Mouse (Mus musculus) CH12.LX (cell line): ENCODE results near the gene Cyp4b1. TPM values are rescaled to one million over a fixed set of nuclear protein-coding genes. Genes with fewer than 3 reads are reported as not detected.

Source experiments
- DNase-seq: peaks from one replicate; pipeline ENCODE4 v3.0.0-alpha.2; 2013; ENCODE audit errors: extremely low read depth
- H3K27ac ChIP-seq: 2 replicates; pipeline ENCODE4 v1.5.1; 2012; ENCODE audit warnings: low read depth, mild to moderate bottlenecking, control low read depth, moderate library complexity; ENCODE audit not compliant: insufficient read depth
- H3K27me3 ChIP-seq: replicated peaks from 2 replicates; pipeline ENCODE3; 2012; ENCODE audit warnings: inconsistent platforms
- H3K36me3 ChIP-seq, 2 experiments: replicated peaks in 1 of 2; 2 replicates each; pipeline versions ENCODE3 to v1.6.1; 2012; ENCODE audit warnings: inconsistent platforms in 1 of 2, low read length in 1 of 2, mild to moderate bottlenecking in 1 of 2, mixed read lengths in 1 of 2, moderate library complexity in 1 of 2; ENCODE audit not compliant: control insufficient read depth in 1 of 2, insufficient read depth in 1 of 2
- H3K4me1 ChIP-seq, 2 experiments: 2 replicates each; pipeline ENCODE4 v1.6.1; 2012; ENCODE audit warnings: inconsistent platforms in 1 of 2, moderate library complexity in 1 of 2; ENCODE audit not compliant: insufficient read depth in 2 of 2, control insufficient read depth in 1 of 2
- H3K4me2 ChIP-seq: 2 replicates; pipeline ENCODE4 v1.6.1; 2012; ENCODE audit warnings: low read depth, mild to moderate bottlenecking, control low read depth; ENCODE audit not compliant: poor library complexity, insufficient read depth, severe bottlenecking
- H3K4me3 ChIP-seq, 3 experiments: fragments of 150-350 bp in 1 of 3; sonication (generic) in 1 of 3; replicated peaks in 1 of 3; 2 replicates each; pipeline versions ENCODE3 to v1.5.1; 2011 to 2012; ENCODE audit warnings: low read depth in 2 of 3, low read length in 2 of 3, mild to moderate bottlenecking in 2 of 3, moderate library complexity in 2 of 3, control low read depth in 1 of 3, improper control_type of control experiment in 1 of 3, inconsistent platforms in 1 of 3, mixed read lengths in 1 of 3; ENCODE audit not compliant: poor library complexity in 1 of 3
- H3K79me2 ChIP-seq: replicated peaks from 2 replicates; pipeline ENCODE4 v1.6.1; 2012; ENCODE audit warnings: mild to moderate bottlenecking, moderate library complexity; ENCODE audit not compliant: control insufficient read depth, poor library complexity, insufficient read depth, severe bottlenecking; ENCODE audit errors: extremely low read depth
- H3K9ac ChIP-seq: 2 replicates; pipeline ENCODE4 v1.6.1; 2012; ENCODE audit warnings: low read depth, mild to moderate bottlenecking, control low read depth, moderate library complexity; ENCODE audit not compliant: insufficient read depth
- H3K9me3 ChIP-seq: replicated peaks from 2 replicates; pipeline ENCODE3; 2012; ENCODE audit warnings: low read length, inconsistent platforms, mixed read lengths
- CHD1 ChIP-seq: IDR thresholded peaks from 2 replicates; pipeline ENCODE4 v1.6.1; 2012; ENCODE audit warnings: low read depth, low read length, improper control_type of control experiment, inconsistent platforms
- CHD2 ChIP-seq: IDR thresholded peaks from 2 replicates; pipeline ENCODE4 v1.6.1; 2011; ENCODE audit warnings: low read length, improper control_type of control experiment
- CTCF ChIP-seq, 2 experiments: IDR thresholded peaks in 1 of 2; conservative IDR thresholded peaks in 1 of 2; 2 replicates each; pipeline ENCODE4 v1.5.1; 2011 to 2012; ENCODE audit warnings: low read depth in 2 of 2, low read length in 2 of 2, improper control_type of control experiment in 1 of 2, inconsistent platforms in 1 of 2, mild to moderate bottlenecking in 1 of 2, moderate library complexity in 1 of 2
- E2F4 ChIP-seq: IDR thresholded peaks from 2 replicates; pipeline ENCODE4 v1.6.1; 2011; ENCODE audit warnings: low read depth, low read length, improper control_type of control experiment; ENCODE audit not compliant: insufficient replicate concordance
- EP300 ChIP-seq: IDR thresholded peaks from 2 replicates; pipeline ENCODE4 v1.6.1; 2011; ENCODE audit warnings: low read length, improper control_type of control experiment
- ETS1 ChIP-seq: conservative IDR thresholded peaks from 2 replicates; pipeline ENCODE4 v1.6.1; 2012; ENCODE audit warnings: low read depth, mild to moderate bottlenecking, inconsistent platforms, low read length, improper control_type of control experiment, moderate library complexity
- GABPA ChIP-seq: IDR thresholded peaks from 2 replicates; pipeline ENCODE4 v1.6.1; 2012; ENCODE audit warnings: low read depth, low read length, improper control_type of control experiment, inconsistent platforms; ENCODE audit not compliant: insufficient replicate concordance
- IRF4 ChIP-seq: IDR thresholded peaks from 2 replicates; pipeline ENCODE4 v1.6.1; 2014; ENCODE audit warnings: low read depth, mild to moderate bottlenecking, inconsistent platforms, low read length, improper control_type of control experiment
- JUN ChIP-seq: IDR thresholded peaks from 2 replicates; pipeline ENCODE4 v1.6.1; 2011; ENCODE audit warnings: low read depth, mild to moderate bottlenecking, low read length, improper control_type of control experiment, moderate library complexity; ENCODE audit not compliant: insufficient read depth
- JUND ChIP-seq: conservative IDR thresholded peaks from 2 replicates; pipeline ENCODE4 v1.6.1; 2011; ENCODE audit warnings: low read depth, low read length, improper control_type of control experiment
- KAT2A ChIP-seq: IDR thresholded peaks from 2 replicates; pipeline ENCODE4 v1.6.1; 2012; ENCODE audit warnings: low read length, improper control_type of control experiment, inconsistent platforms; ENCODE audit not compliant: insufficient replicate concordance
- MAX ChIP-seq: IDR thresholded peaks from 2 replicates; pipeline ENCODE4 v1.6.1; 2011; ENCODE audit warnings: low read length, improper control_type of control experiment
- MXI1 ChIP-seq: IDR thresholded peaks from 2 replicates; pipeline ENCODE4 v1.6.1; 2011; ENCODE audit warnings: mild to moderate bottlenecking, low read depth, low read length, improper control_type of control experiment
- MYC ChIP-seq: IDR thresholded peaks from 2 replicates; pipeline ENCODE4 v1.6.1; 2011; ENCODE audit warnings: low read depth, mild to moderate bottlenecking, improper control_type of control experiment, low read length
- NRF1 ChIP-seq: IDR thresholded peaks from 2 replicates; pipeline ENCODE4 v1.6.1; 2014; ENCODE audit warnings: low read depth, mild to moderate bottlenecking, inconsistent platforms, low read length, improper control_type of control experiment, moderate library complexity
- PAX5 ChIP-seq: IDR thresholded peaks from 2 replicates; pipeline ENCODE4 v1.6.1; 2012; ENCODE audit warnings: low read length, inconsistent platforms, mixed read lengths
- POLR2AphosphoS2 ChIP-seq: IDR thresholded peaks from 2 replicates; pipeline ENCODE4 v1.6.1; 2011; ENCODE audit warnings: low read depth, low read length, improper control_type of control experiment
- RAD21 ChIP-seq: IDR thresholded peaks from 2 replicates; pipeline ENCODE4 v1.6.1; 2011; ENCODE audit warnings: low read depth, mild to moderate bottlenecking, low read length, improper control_type of control experiment, moderate library complexity
- SIN3A ChIP-seq: IDR thresholded peaks from 2 replicates; pipeline ENCODE4 v1.6.1; 2012; ENCODE audit warnings: low read length, improper control_type of control experiment, inconsistent platforms
- TCF12 ChIP-seq: IDR thresholded peaks from 2 replicates; pipeline ENCODE4 v1.6.1; 2014; ENCODE audit warnings: low read depth, mild to moderate bottlenecking, inconsistent platforms, low read length, improper control_type of control experiment
- UBTF ChIP-seq: IDR thresholded peaks from 2 replicates; pipeline ENCODE4 v1.6.1; 2012; ENCODE audit warnings: low read depth, mild to moderate bottlenecking, inconsistent platforms, low read length, improper control_type of control experiment, moderate library complexity
- USF2 ChIP-seq: conservative IDR thresholded peaks from 2 replicates; pipeline ENCODE4 v1.6.1; 2011; ENCODE audit warnings: low read depth, low read length, improper control_type of control experiment
- ZC3H11A ChIP-seq: IDR thresholded peaks from 2 replicates; pipeline ENCODE4 v1.6.1; 2012; ENCODE audit warnings: low read depth, mild to moderate bottlenecking, inconsistent platforms, low read length, improper control_type of control experiment
- ZMIZ1 ChIP-seq: IDR thresholded peaks from 2 replicates; pipeline ENCODE4 v1.6.1; 2012; ENCODE audit warnings: low read depth, mild to moderate bottlenecking, inconsistent platforms, low read length, improper control_type of control experiment
- dilution Hi-C: fragments of 300-500 bp; cut with MboI; formaldehyde crosslinking; loops from 2 replicates; pipeline ENCODE4 v1.14.3; 2020; ENCODE audit warnings: low sequenced_read_pairs; ENCODE audit not compliant: extremely low pct_unique_long_range_greater_than_20kb, extremely low pct_ligation_motif_present
- in situ Hi-C: fragments of 300-500 bp; cut with MboI; formaldehyde crosslinking; loops from 3 replicates; pipeline ENCODE4 v1.14.3; 2019; ENCODE audit warnings: low sequenced_read_pairs, low pct_ligation_motif_present, low pct_unique_long_range_greater_than_20kb, mixed read lengths
- polyA plus RNA-seq: library from polyadenylated mRNA; unstranded; fragments of >175 nt; gene quantifications from 2 replicates; pipeline ENCODE4 v1.2.1, GENCODE M21; 2012; ENCODE audit warnings: low read depth; ENCODE audit not compliant: insufficient read length
- total RNA-seq, 2 experiments: library from RNA; depleted of rRNA; stranded (reverse); fragments of 300-350 nt in 1 of 2; fragments of >200 nt in 1 of 2; gene quantifications; 2 replicates each; pipeline ENCODE4 v1.2.3; 2012 to 2014

Gene Cyp4b1
- total and polyA plus RNA-seq, 3 experiments: not detected

DNA sequence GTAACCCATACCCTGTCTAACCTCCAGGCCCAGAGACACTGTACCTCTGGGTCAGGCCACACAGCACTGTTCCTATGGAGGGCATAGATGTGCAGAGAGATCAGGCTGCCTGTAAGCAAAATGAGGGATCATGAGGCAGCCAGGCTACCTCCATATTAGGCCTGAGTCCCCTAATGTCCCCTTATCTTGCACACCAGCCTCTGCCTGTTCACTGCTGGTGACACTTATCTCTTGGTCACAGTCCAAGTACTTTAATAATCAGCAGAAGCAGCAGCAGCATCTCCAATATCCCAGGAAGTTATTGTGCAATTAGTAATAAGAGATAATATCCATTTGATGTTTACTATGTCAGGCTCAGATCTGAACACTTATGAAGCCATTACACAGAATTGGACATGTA lies 64.5 kb downstream of the Cyp4b1 start:
- no peak for DNase-seq
- H3K9me3 ChIP-seq: no peaks in the 10 kb centered on the region

DNA sequence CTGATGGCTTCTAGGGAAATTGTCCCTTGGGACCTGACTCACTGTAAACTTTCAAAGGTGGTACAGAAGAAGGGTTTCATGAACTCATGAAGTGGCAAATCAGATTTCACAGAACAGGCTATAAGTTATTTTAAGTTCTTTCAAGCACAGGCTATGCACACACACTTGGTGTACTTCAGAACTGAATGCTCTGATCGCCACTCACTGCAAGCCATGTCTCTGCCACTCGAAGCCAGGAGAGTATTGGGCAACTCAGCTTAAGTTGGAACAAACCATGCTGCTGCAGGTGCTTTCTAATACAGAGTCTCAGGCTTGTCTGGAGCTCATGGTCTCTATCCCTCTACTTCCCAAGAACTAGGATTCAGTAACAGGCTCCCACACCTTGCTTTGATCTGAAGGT lies 71.7 kb downstream of the Cyp4b1 start:
- Histone ChIP-seq H3K27me3 (peaks cover 21% of the 10 kb centered on the region), H3K79me2 (no peaks in the 10 kb centered on the region), H3K4me3 (no peak overlapping the region), H3K36me3 (no peaks in the 10 kb centered on the region), H3K9ac (no peak overlapping the region), H3K27ac (no peak overlapping the region), H3K4me2 (no peak overlapping the region), H3K9me3 (no peaks in the 10 kb centered on the region), H3K4me1 (no peaks in the 10 kb centered on the region)
- dilution Hi-C loops: no loop called here
- TF ChIP-seq ZMIZ1: no peak
- TF ChIP-seq POLR2AphosphoS2: no peak
- TF ChIP-seq GABPA: no peak
- TF ChIP-seq E2F4: no peak
- TF ChIP-seq PAX5: no peak
- TF ChIP-seq IRF4: no peak
- TF ChIP-seq MAX: no peak
- no peak for TF ChIP-seq KAT2A
- no peak for TF ChIP-seq UBTF
- no peak for TF ChIP-seq CHD1
- no peak for TF ChIP-seq CTCF (conservative IDR thresholded peaks at IDR 0.05 in 1 of 2, IDR thresholded peaks at IDR 0.05 in 1 of 2; ENCODE audit: low read depth in 2 of 2, low read length in 2 of 2)
- TF ChIP-seq ETS1: no peak
- no peak for TF ChIP-seq CHD2
- no peak for TF ChIP-seq TCF12
- no peak for TF ChIP-seq MYC
- no peak for TF ChIP-seq MXI1
- in situ Hi-C loops: no loop called here
- no peak for DNase-seq

More for the DNA sequence above, 64.5 kb downstream of the Cyp4b1 start:
- no peaks in the 10 kb centered on the region for H3K4me1 ChIP-seq
- TF ChIP-seq UBTF (no peak), EP300 (no peak), POLR2AphosphoS2 (no peak), USF2 (no peak), SIN3A (no peak), CTCF (conservative IDR thresholded peaks at IDR 0.05 in 1 of 2, IDR thresholded peaks at IDR 0.05 in 1 of 2; ENCODE audit: low read depth in 2 of 2, low read length in 2 of 2) (no peak), NRF1 (no peak), JUND (no peak), RAD21 (no peak), JUN (no peak), ZC3H11A (no peak), PAX5 (no peak)
- TF ChIP-seq, all 38 proteins: peak for 0
- in situ Hi-C loops: no loop called here
- no peak overlapping the region for H3K9ac ChIP-seq
- no peak overlapping the region for H3K4me3 ChIP-seq
- H3K79me2 ChIP-seq: no peaks in the 10 kb centered on the region
- H3K36me3 ChIP-seq: no peaks in the 10 kb centered on the region
- dilution Hi-C loops: no loop called here
- no peak overlapping the region for H3K27ac ChIP-seq
- H3K27me3 ChIP-seq: peaks cover 8% of the 10 kb centered on the region
- no peak overlapping the region for H3K4me2 ChIP-seq
